Mouse (Mus musculus) Muller cell, postnatal 12 days (primary cell): Measurements from ENCODE around the gene Kcnk16.
"Not testable (repeated sequence)": the region's sequence is repeated elsewhere in the genome, so short reads cannot be mapped to it uniquely, and the experiment has no call there.

Experiments used
- DNase-seq: peaks from one replicate; pipeline ENCODE4 v3.0.0-alpha.2; 2015; ENCODE audit errors: inconsistent ontology term

Kcnk16 gene

GRCm38 (mm10) chr14:20269082-20269809 is at the start of gene Kcnk16:
Kcnk16 (minus strand) TSS chr14:20269199.
- DNase-seq, result no peak

- DNase-seq, result no peak
Observed at GRCm38 (mm10) chr14:20315137-20315536, 46.1 kb upstream of the Kcnk16 start.

GRCm38 (mm10) chr14:20305085-20305484 is 36.1 kb upstream of the Kcnk16 start:
- not testable (repeated sequence) for DNase-seq

- DNase-seq, result peak; percentile 79
Observed at GRCm38 (mm10) chr14:20298131-20298530, 29.1 kb upstream of the Kcnk16 start.

- peak; percentile 16 for DNase-seq
Observed at GRCm38 (mm10) chr14:20297616-20298015, 28.6 kb upstream of the Kcnk16 start.

- DNase-seq, result no peak
Observed at GRCm38 (mm10) chr14:20294947-20295346, 25.9 kb upstream of the Kcnk16 start.

- DNase-seq, result peak; percentile 88
Observed at GRCm38 (mm10) chr14:20294117-20294892, 25.3 kb upstream of the Kcnk16 start, which contains the start of gene Nudt13. Nudt13 (plus strand) TSS chr14:20294697.

GRCm38 (mm10) chr14:20291391-20291790 is 22.4 kb upstream of the Kcnk16 start:
- no peak for DNase-seq

GRCm38 (mm10) chr14:20268421-20268820 is 578 bp downstream of the Kcnk16 start:
- no peak for DNase-seq

GRCm38 (mm10) chr14:20262346-20262745 is 6.7 kb downstream of the Kcnk16 start:
- no peak for DNase-seq

- DNase-seq, result peak; percentile 37
Observed at GRCm38 (mm10) chr14:20258185-20259113, 10.6 kb downstream of the Kcnk16 start.

- peak; percentile 71 for DNase-seq
Observed at GRCm38 (mm10) chr14:20250237-20251171, 18.5 kb downstream of the Kcnk16 start.

GRCm38 (mm10) chr14:20248001-20248400 is 21.0 kb downstream of the Kcnk16 start:
- no peak for DNase-seq

GRCm38 (mm10) chr14:20246811-20247266 is 22.2 kb downstream of the Kcnk16 start:
- DNase-seq, result peak; percentile 22

- no peak for DNase-seq
Observed at GRCm38 (mm10) chr14:20245861-20246260, 23.1 kb downstream of the Kcnk16 start.

GRCm38 (mm10) chr14:20245318-20245717 is 23.7 kb downstream of the Kcnk16 start:
- no peak for DNase-seq

GRCm38 (mm10) chr14:20243158-20243557 is 25.8 kb downstream of the Kcnk16 start:
- DNase-seq, result no peak

GRCm38 (mm10) chr14:20242454-20242853 is 26.5 kb downstream of the Kcnk16 start:
- no peak for DNase-seq

- DNase-seq, result no peak
Observed at GRCm38 (mm10) chr14:20234403-20234802, 34.6 kb downstream of the Kcnk16 start.
